ENCODE assay signal across 8 mouse cellular contexts in the genomic region with DNA sequence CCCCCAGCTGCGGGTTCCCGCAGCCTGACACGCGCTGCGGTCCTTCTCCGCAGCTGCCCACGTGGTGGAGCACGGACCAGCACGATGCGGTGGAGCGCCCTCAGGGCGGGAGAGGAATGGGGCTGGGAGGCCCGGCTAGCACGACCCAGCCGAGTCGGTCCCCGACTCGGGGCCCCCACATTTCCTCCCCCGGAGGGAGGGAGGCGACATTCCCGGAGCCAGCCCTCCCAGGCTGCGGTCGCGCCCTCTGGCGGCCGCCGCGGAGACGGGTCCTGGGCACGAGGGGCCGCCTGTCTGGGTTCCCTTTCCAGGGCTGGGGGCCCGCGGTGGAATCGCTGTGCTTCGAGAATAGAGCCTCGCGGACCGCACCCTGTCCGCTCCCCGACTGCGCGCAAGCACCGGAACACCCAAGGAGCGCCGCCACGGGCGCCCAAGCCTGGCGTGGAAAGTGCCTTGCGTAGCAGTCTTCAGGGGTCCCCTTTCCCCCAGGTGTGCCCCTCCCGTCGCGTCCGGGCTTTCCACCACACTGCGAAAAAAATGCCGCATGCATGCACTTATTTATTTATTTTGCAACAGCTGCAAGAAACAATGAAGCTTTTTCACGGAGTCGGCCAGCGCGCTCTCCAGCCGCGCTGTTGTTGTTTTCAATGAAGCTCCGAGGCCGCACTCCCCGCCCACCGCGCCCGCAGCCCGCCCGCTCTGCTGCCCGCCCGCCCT. TPM values are rescaled to one million over a fixed set of nuclear protein-coding genes. Genes with fewer than 3 reads are reported as not detected.
DNase-seq lines count a peak whose midpoint lies in the region; ATAC-seq lines count a peak whose summit lies in the region.

No protein-coding gene starts in this region.

- peak; percentile 91 for DNase-seq in adrenal gland, postnatal 14 days
- DNase-seq in embryo, embryonic 9.5 days (ENCODE audit: extremely low spot score), result peak; percentile 93
- DNase-seq in gastrocnemius, postnatal 4 days (ENCODE audit: low spot score in 2 of 2), result peak; percentile 89 to 90
- peak; percentile 85 to 88 for DNase-seq in left cerebral cortex, postnatal 36 days (ENCODE audit: low spot score in 2 of 2)
- peak; percentile 95 for DNase-seq in mesoderm, embryonic 11.5 days (ENCODE audit: low read depth, low spot score)
- peak; percentile 65 to 75 for DNase-seq in right cerebral cortex, postnatal 36 days (ENCODE audit: low spot score in 2 of 2)
- peak; percentile 69 to 77 for DNase-seq in urinary bladder, postnatal 36 days (ENCODE audit: low spot score in 2 of 2)

- H3K9ac ChIP-seq in intestine, embryonic 16.5 days (ENCODE audit: low read depth, low read length), result peak overlapping the region; percentile 97

- WGBS in intestine, embryonic 16.5 days, result under 1% methylated on average over 55 of the region's 71 CpGs

- no peaks in the 10 kb centered on the region for H3K27me3 ChIP-seq in intestine, embryonic 16.5 days (replicated peaks; ENCODE audit: control insufficient read depth, insufficient read depth, low read length)

- H3K4me2 ChIP-seq in intestine, embryonic 16.5 days (ENCODE audit: low read depth, low read length), result peak overlapping the region; percentile 93

- no peaks in the 10 kb centered on the region for H3K36me3 ChIP-seq in intestine, embryonic 16.5 days (ENCODE audit: control insufficient read depth, insufficient read depth, low read length)

- peak overlapping the region; percentile 86 for H3K4me3 ChIP-seq in intestine, embryonic 16.5 days (ENCODE audit: low read length)

- ATAC-seq in intestine, embryonic 16.5 days, result peak; percentile 85

- intact Hi-C loops in left cerebral cortex, postnatal 36 days (cut with DNase I), result loop anchor here (1.0 to 10.0 kb wide), 8 partner anchors 40 to 352 kb away; no protein-coding TSS in a partner anchor

- peak overlapping the region; percentile 99 for H3K27ac ChIP-seq in intestine, embryonic 16.5 days (ENCODE audit: low read length)

- no peaks in the 10 kb centered on the region for H3K9me3 ChIP-seq in intestine, embryonic 16.5 days (ENCODE audit: control insufficient read depth, low read length)

- peaks cover 6% of the 10 kb centered on the region; the same call in 1 of the 2 replicates for H3K4me1 ChIP-seq in intestine, embryonic 16.5 days (ENCODE audit: control insufficient read depth, insufficient read depth, low read length)

RNA-seq across cellular contexts. Expression of a gene that starts 1.7 kb away (rescaled TPM):
- 79.5 and 83.6 TPM in 2 replicates for total RNA-seq in adrenal gland, postnatal 14 days (2021)
- 10 to 100 TPM; 40.6 to 41.0 TPM for total RNA-seq in gastrocnemius, postnatal 4 days (2021)
- polyA plus RNA-seq in intestine, embryonic 16.5 days (2015; fragmentation: Nextera tagmentation; extraction: Ambion mirVana), result 9.5 and 10.7 TPM in 2 replicates
- 10 to 100 TPM; 38.4 to 62.0 TPM for total RNA-seq in left cerebral cortex, postnatal 36 days (2021)

Comparison
In these comparisons a context has a peak if more than half of its experiments do, and no peak if none do; other contexts are left out.
1. Peak in every context shown above with its lines: DNase-seq, ATAC-seq, H3K4me3 ChIP-seq and H3K27ac ChIP-seq.